Mouse (Mus musculus): ENCODE data around the gene Angptl8. TPM values are rescaled to one million over a fixed set of nuclear protein-coding genes. Genes with fewer than 3 reads are reported as not detected.

Gene Angptl8
- polyA plus RNA-seq, 1 experiment = 0.04 TPM

DNA sequence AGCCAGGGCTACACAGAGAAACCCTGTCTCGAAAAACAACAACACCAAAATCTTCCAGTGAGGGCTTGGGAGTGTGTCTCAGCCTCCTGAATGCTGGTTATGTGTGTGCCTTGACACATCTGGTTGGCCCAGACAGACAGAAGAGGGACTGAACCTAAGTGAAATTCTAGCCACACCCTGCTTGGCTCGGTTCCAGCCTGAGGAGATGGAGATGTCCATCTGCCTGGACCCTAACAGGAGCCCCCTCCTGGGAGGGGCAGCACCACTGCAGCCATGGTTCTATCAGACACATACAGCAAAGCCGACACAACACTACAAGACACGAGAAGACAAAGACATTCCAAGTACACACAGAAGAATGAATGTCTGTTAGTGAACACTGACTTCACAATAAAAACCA is 17.2 kb upstream of the Angptl8 start:
- TF ChIP-seq USF1 (IDR thresholded peaks at IDR 0.05; ENCODE audit: low read depth) (no peak), MAX (IDR thresholded peaks at IDR 0.05) (no peak), MYOG (IDR thresholded peaks at IDR 0.05; ENCODE audit: control insufficient read depth, extremely low read depth, insufficient read length) (no peak)
- H3K36me3 ChIP-seq (ENCODE audit: control insufficient read depth, insufficient read depth) = no peaks in the 10 kb centered on the region
- no peaks in the 10 kb centered on the region for H3K27me3 ChIP-seq (ENCODE audit: control insufficient read depth, insufficient read depth, insufficient read length)

DNA sequence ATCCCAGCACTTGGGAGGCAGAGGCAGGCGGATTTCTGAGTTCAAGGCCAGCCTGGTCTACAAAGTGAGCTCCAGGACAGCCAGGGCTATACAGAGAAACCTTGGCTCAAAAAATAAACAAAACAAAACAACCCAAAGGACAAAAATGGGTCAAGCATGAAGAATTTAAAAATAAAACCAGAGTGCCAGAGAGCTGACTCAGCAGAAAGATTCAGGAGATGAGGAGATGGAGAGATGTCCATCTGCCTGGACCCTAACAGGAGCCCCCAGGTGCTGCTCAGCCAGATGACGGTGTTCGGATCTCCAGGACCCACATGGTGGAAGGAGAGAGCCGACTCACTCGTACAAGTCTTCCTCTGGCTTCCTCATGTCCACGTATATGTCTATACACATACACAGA is 16.7 kb upstream of the Angptl8 start:
- H3K4me3 ChIP-seq (ENCODE audit: insufficient read depth, poor library complexity, severe bottlenecking) = no peak overlapping the region
- no peak overlapping the region for H3ac ChIP-seq (ENCODE audit: control insufficient read depth, insufficient read length, low read depth)
- H3K27me3 ChIP-seq (ENCODE audit: control insufficient read depth, insufficient read depth, insufficient read length) = no peaks in the 10 kb centered on the region
- no peaks in the 10 kb centered on the region for H3K36me3 ChIP-seq (ENCODE audit: control insufficient read depth, insufficient read depth)
- no peaks in the 10 kb centered on the region for H3K79me2 ChIP-seq (ENCODE audit: control insufficient read depth, insufficient read depth)
- TF ChIP-seq FOSL1 (IDR thresholded peaks at IDR 0.05; ENCODE audit: insufficient read depth, low read length, poor library complexity, severe bottlenecking) (no peak), MAX (IDR thresholded peaks at IDR 0.05) (no peak), MYOD1 (IDR thresholded peaks at IDR 0.05; ENCODE audit: control insufficient read depth, insufficient read length, low read depth) (no peak), CTCF (IDR thresholded peaks at IDR 0.05; ENCODE audit: control insufficient read depth, insufficient read depth, insufficient read length) (no peak), MYOG (IDR thresholded peaks at IDR 0.05; ENCODE audit: control insufficient read depth, extremely low read depth, insufficient read length) (no peak), CEBPB (IDR thresholded peaks at IDR 0.05; ENCODE audit: low read depth) (no peak), USF1 (IDR thresholded peaks at IDR 0.05; ENCODE audit: low read depth) (no peak)
- no peaks in the 10 kb centered on the region for H3K79me3 ChIP-seq (ENCODE audit: low read depth)

More for the DNA sequence above, 17.2 kb upstream of the Angptl8 start:
- Histone ChIP-seq H3K4me3 (ENCODE audit: insufficient read depth, poor library complexity, severe bottlenecking) (no peak overlapping the region), H3ac (ENCODE audit: control insufficient read depth, insufficient read length, low read depth) (no peak overlapping the region), H3K79me3 (ENCODE audit: low read depth) (no peaks in the 10 kb centered on the region), H3K79me2 (ENCODE audit: control insufficient read depth, insufficient read depth) (no peaks in the 10 kb centered on the region)

DNA sequence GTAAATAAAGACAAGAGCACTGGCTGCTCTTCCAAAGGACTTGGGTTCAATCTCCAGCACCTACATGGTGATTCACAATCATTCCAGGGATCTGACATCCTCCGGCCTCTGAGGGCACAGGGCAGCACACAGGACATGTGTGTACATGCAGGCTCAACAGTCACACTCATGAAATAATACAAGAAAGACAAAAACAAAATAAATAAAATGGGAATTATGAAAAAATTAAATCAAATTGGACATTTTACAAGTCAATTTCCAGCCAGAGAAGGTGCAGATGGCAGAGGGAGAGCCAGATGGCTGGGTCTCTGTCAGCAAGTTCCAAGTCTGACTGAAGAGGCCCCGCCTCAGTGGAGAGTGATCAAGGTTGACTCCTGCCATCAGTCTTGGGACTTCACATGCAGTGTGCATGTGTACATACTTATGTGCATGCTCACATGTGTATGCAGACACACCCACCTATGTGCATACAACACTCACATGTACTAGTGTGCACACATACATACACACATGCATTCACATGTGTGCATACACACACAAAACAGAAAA is 16.1 kb upstream of the Angptl8 start:
- H3K79me3 ChIP-seq (ENCODE audit: low read depth) = no peaks in the 10 kb centered on the region
- no peaks in the 10 kb centered on the region for H3K27me3 ChIP-seq (ENCODE audit: control insufficient read depth, insufficient read depth, insufficient read length)
- no peaks in the 10 kb centered on the region for H3K36me3 ChIP-seq (ENCODE audit: control insufficient read depth, insufficient read depth)
- no peak overlapping the region for H3K4me3 ChIP-seq (ENCODE audit: insufficient read depth, poor library complexity, severe bottlenecking)
- H3ac ChIP-seq (ENCODE audit: control insufficient read depth, insufficient read length, low read depth) = no peak overlapping the region
- no peak for TF ChIP-seq MYOD1 (IDR thresholded peaks at IDR 0.05; ENCODE audit: control insufficient read depth, insufficient read length, low read depth)
- no peak for TF ChIP-seq FOSL1 (IDR thresholded peaks at IDR 0.05; ENCODE audit: insufficient read depth, low read length, poor library complexity, severe bottlenecking)
- no peak for TF ChIP-seq MAX (IDR thresholded peaks at IDR 0.05)
- TF ChIP-seq CEBPB (IDR thresholded peaks at IDR 0.05; ENCODE audit: low read depth) = no peak
- no peak for TF ChIP-seq CTCF (IDR thresholded peaks at IDR 0.05; ENCODE audit: control insufficient read depth, insufficient read depth, insufficient read length)
- TF ChIP-seq MYOG (IDR thresholded peaks at IDR 0.05; ENCODE audit: control insufficient read depth, extremely low read depth, insufficient read length) = no peak
- TF ChIP-seq USF1 (IDR thresholded peaks at IDR 0.05; ENCODE audit: low read depth) = no peak
- H3K79me2 ChIP-seq (ENCODE audit: control insufficient read depth, insufficient read depth) = no peaks in the 10 kb centered on the region

DNA sequence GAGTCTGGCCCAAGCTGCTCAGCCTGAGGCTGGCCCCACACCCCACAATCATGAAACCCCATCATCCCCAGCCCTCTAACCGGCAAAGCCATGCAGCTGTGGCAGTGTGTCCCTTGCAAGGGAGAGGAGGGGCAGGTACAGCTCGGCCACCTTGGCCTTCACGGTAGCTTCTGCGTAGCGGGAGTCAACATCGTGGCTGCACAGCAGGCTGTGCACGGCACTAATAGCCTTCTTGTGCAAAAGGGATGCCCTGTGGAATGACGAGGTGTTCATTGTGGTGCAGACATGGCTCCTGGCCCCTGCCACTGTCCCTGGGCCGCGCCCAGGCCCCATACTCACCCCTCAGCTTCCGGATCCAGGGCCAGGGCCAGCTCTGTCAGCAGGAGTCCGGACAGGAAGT is 15.1 kb upstream of the Angptl8 start:
- H3K36me3 ChIP-seq (ENCODE audit: control insufficient read depth, insufficient read depth) = no peaks in the 10 kb centered on the region

DNA sequence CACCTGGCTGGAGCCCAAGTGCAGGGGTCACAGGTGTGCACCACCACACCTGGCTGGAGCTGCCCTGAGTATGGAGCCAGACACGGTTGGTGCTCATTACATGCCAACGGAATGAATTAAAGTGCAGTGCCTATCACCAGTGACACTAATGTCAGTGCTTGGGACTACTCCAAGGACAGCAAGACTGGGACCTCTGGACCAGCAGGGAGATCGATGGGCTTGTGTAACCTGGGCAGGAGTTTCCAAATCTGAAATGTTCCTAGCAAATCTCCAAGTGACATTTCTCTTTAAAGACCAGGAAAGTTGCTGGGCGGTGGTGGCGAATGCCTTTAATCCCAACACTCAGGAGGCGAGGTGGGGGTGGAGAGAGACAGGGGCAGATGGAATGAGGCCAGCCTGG is 12.6 kb upstream of the Angptl8 start:
- H3K27me3 ChIP-seq (ENCODE audit: control insufficient read depth, insufficient read depth, insufficient read length) = no peaks in the 10 kb centered on the region
- no peaks in the 10 kb centered on the region for H3K36me3 ChIP-seq (ENCODE audit: control insufficient read depth, insufficient read depth)
- H3K4me3 ChIP-seq (ENCODE audit: insufficient read depth, poor library complexity, severe bottlenecking) = no peak overlapping the region
- no peak overlapping the region for H3ac ChIP-seq (ENCODE audit: control insufficient read depth, insufficient read length, low read depth)
- no peaks in the 10 kb centered on the region for H3K79me2 ChIP-seq (ENCODE audit: control insufficient read depth, insufficient read depth)
- no peak for TF ChIP-seq FOSL1 (IDR thresholded peaks at IDR 0.05; ENCODE audit: insufficient read depth, low read length, poor library complexity, severe bottlenecking)
- no peak for TF ChIP-seq MYOG (IDR thresholded peaks at IDR 0.05; ENCODE audit: control insufficient read depth, extremely low read depth, insufficient read length)
- no peak for TF ChIP-seq MYOD1 (IDR thresholded peaks at IDR 0.05; ENCODE audit: control insufficient read depth, insufficient read length, low read depth)
- TF ChIP-seq MAX (IDR thresholded peaks at IDR 0.05) = no peak
- TF ChIP-seq USF1 (IDR thresholded peaks at IDR 0.05; ENCODE audit: low read depth) = no peak
- TF ChIP-seq CTCF (IDR thresholded peaks at IDR 0.05; ENCODE audit: control insufficient read depth, insufficient read depth, insufficient read length) = no peak
- TF ChIP-seq CEBPB (IDR thresholded peaks at IDR 0.05; ENCODE audit: low read depth) = no peak
- H3K79me3 ChIP-seq (ENCODE audit: low read depth) = no peaks in the 10 kb centered on the region

More for the DNA sequence above, 15.1 kb upstream of the Angptl8 start:
- TF ChIP-seq CTCF (IDR thresholded peaks at IDR 0.05; ENCODE audit: control insufficient read depth, insufficient read depth, insufficient read length) (no peak), MYOG (IDR thresholded peaks at IDR 0.05; ENCODE audit: control insufficient read depth, extremely low read depth, insufficient read length) (no peak), USF1 (IDR thresholded peaks at IDR 0.05; ENCODE audit: low read depth) (no peak), MYOD1 (IDR thresholded peaks at IDR 0.05; ENCODE audit: control insufficient read depth, insufficient read length, low read depth) (no peak)
- no peaks in the 10 kb centered on the region for H3K79me3 ChIP-seq (ENCODE audit: low read depth)
- no peaks in the 10 kb centered on the region for H3K27me3 ChIP-seq (ENCODE audit: control insufficient read depth, insufficient read depth, insufficient read length)
- H3K4me3 ChIP-seq (ENCODE audit: insufficient read depth, poor library complexity, severe bottlenecking) = no peak overlapping the region
- H3K79me2 ChIP-seq (ENCODE audit: control insufficient read depth, insufficient read depth) = no peaks in the 10 kb centered on the region
- no peak overlapping the region for H3ac ChIP-seq (ENCODE audit: control insufficient read depth, insufficient read length, low read depth)

DNA sequence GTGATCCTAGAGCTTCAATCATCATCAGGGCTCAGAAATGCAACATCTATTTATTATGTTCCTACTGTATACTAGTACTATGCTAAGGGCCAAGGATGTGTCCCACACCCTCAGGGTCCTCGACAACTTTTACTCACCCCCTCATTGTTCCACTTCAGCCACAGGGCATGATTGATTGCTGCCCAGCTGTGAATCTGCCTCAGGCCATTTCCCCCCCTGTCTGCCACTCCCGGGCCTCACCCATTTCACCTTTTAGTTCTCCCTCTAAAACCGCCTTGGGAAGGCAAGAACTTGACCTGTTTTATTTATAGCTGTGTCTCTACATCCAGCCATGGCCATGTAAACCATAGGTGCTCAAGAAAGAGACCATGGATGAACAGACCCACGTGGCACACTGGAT is 11.4 kb upstream of the Angptl8 start:
- Histone ChIP-seq H3K36me3 (ENCODE audit: control insufficient read depth, insufficient read depth) (no peaks in the 10 kb centered on the region), H3K27me3 (ENCODE audit: control insufficient read depth, insufficient read depth, insufficient read length) (no peaks in the 10 kb centered on the region), H3ac (ENCODE audit: control insufficient read depth, insufficient read length, low read depth) (no peak overlapping the region), H3K79me2 (ENCODE audit: control insufficient read depth, insufficient read depth) (no peaks in the 10 kb centered on the region), H3K79me3 (ENCODE audit: low read depth) (no peaks in the 10 kb centered on the region), H3K4me3 (ENCODE audit: insufficient read depth, poor library complexity, severe bottlenecking) (no peak overlapping the region)
- no peak for TF ChIP-seq CEBPB (IDR thresholded peaks at IDR 0.05; ENCODE audit: low read depth)
- TF ChIP-seq USF1 (IDR thresholded peaks at IDR 0.05; ENCODE audit: low read depth) = no peak
- TF ChIP-seq MYOD1 (IDR thresholded peaks at IDR 0.05; ENCODE audit: control insufficient read depth, insufficient read length, low read depth) = no peak
- no peak for TF ChIP-seq MAX (IDR thresholded peaks at IDR 0.05)

Measured in C2C12 (cell line).